Mouse (Mus musculus) hindbrain, embryonic 16.5 days (tissue): Measurements from ENCODE around the gene R3hcc1l. TPM values are rescaled to one million over a fixed set of nuclear protein-coding genes. Genes with fewer than 3 reads are reported as not detected.

ENCODE experiments used
- ATAC-seq: fragments of 200-750 bp; cut with Nextera tagmentation; 2 replicates; pipeline ENCODE4 v1.8.0; 2017; ENCODE audit warnings: moderate TSS enrichment, moderate library complexity
- H3K27ac ChIP-seq: fragments of 300-500 bp; sonication (generic); 2 replicates; pipeline ENCODE4 v1.5.1; 2014; ENCODE audit warnings: low read depth, mild to moderate bottlenecking, control low read depth, low read length, moderate library complexity
- H3K27me3 ChIP-seq: fragments of 300-500 bp; sonication (generic); replicated peaks from 2 replicates; pipeline ENCODE4 v1.6.1; 2014; ENCODE audit warnings: low read length; ENCODE audit not compliant: control insufficient read depth, insufficient read depth
- H3K36me3 ChIP-seq: fragments of 300-500 bp; sonication (generic); 2 replicates; pipeline ENCODE4 v1.6.1; 2014; ENCODE audit warnings: mild to moderate bottlenecking, low read length, moderate library complexity, mixed read lengths; ENCODE audit not compliant: control insufficient read depth, insufficient read depth
- H3K4me1 ChIP-seq: fragments of 300-500 bp; sonication (generic); 2 replicates; pipeline ENCODE4 v1.6.1; 2014; ENCODE audit warnings: low read depth, low read length; ENCODE audit not compliant: control insufficient read depth, insufficient read depth
- H3K4me2 ChIP-seq: fragments of 300-500 bp; sonication (generic); 2 replicates; pipeline ENCODE4 v1.6.1; 2014; ENCODE audit warnings: mild to moderate bottlenecking, low read length, control low read depth, moderate library complexity
- H3K4me3 ChIP-seq: fragments of 300-500 bp; sonication (generic); 2 replicates; pipeline ENCODE4 v1.5.1; 2014; ENCODE audit warnings: mild to moderate bottlenecking, low read length, control low read depth, moderate library complexity
- H3K9ac ChIP-seq: fragments of 300-500 bp; sonication (generic); 2 replicates; pipeline ENCODE4 v1.6.1; 2014; ENCODE audit warnings: low read depth, mild to moderate bottlenecking, control low read depth, low read length, moderate library complexity
- H3K9me3 ChIP-seq: fragments of 300-500 bp; sonication (generic); 2 replicates; pipeline ENCODE4 v1.6.1; 2014; ENCODE audit warnings: mild to moderate bottlenecking, low read length, moderate library complexity; ENCODE audit not compliant: control insufficient read depth
- WGBS: fragments of 180-500 bp; shearing (Covaris S2); extraction: QIAGEN DNeasy Blood & Tissue Kit; methylation state at CpG from one replicate; pipeline ENCODE4 v1.1.7; 2014; 5-methylcytosine and 5-hydroxymethylcytosine counted together
- polyA plus RNA-seq: library from polyadenylated mRNA; unstranded; fragments of >200 nt; fragmentation: Nextera tagmentation; extraction: Ambion mirVana; gene quantifications from 2 replicates; pipeline ENCODE4 v1.2.1, GENCODE M21; 2015

R3hcc1l gene
- polyA plus RNA-seq, 1 experiment from 2014 or later = 11.4 TPM

DNA sequence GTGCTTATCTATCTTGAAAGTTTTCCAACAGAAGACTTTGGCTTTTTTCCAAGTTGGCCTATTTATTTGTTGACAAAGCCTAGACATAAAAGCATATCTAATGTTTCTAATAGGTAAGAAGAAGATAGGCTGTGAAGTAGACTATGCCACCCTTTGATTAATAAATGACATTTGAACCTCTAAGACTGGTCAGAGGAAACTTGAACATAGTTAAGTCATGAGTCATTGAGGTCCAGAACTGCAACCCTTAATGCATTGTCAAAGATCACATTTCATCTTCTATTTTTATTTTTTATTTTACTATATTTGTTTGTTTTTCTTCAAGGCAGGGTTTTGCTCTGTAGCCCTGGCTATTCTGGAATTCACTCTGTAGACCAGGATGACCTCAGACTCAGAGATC is 48.5 kb downstream of the R3hcc1l start:
- Histone ChIP-seq H3K4me3 (no peak overlapping the region), H3K9ac (no peak overlapping the region), H3K36me3 (no peaks in the 10 kb centered on the region), H3K4me1 (no peaks in the 10 kb centered on the region; the same call in 1 of the 2 replicates), H3K9me3 (no peaks in the 10 kb centered on the region), H3K4me2 (no peak overlapping the region), H3K27me3 (no peaks in the 10 kb centered on the region), H3K27ac (no peak overlapping the region)
- ATAC-seq = no peak

DNA sequence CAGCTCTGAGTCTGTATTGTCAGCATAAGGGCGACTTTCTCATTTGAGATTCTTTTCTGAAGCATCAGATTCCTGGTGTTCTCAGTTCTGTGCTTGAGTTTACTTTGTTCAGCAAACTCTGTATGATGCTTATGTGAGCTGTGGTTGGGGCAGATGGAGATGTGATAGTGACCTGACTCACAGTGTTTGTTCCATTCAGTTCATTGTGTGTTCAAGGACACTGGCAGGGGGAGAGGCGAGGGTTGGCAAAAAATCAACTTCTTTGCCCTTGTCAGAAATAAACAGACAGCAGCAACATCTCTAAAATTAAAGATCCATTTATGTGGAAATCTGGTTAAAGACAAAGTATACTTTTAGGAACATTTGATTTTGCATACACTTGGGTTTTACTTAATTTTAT is 50.5 kb downstream of the R3hcc1l start:
- no peaks in the 10 kb centered on the region for H3K27me3 ChIP-seq
- H3K27ac ChIP-seq = no peak overlapping the region
- no peak overlapping the region for H3K4me3 ChIP-seq
- no peak for ATAC-seq
- no peaks in the 10 kb centered on the region for H3K9me3 ChIP-seq
- H3K4me1 ChIP-seq = no peaks in the 10 kb centered on the region; the same call in 1 of the 2 replicates
- no peak overlapping the region for H3K9ac ChIP-seq
- no peaks in the 10 kb centered on the region for H3K36me3 ChIP-seq
- H3K4me2 ChIP-seq = no peak overlapping the region
- 73% methylated on average over 2 of the region's 2 CpGs for WGBS

DNA sequence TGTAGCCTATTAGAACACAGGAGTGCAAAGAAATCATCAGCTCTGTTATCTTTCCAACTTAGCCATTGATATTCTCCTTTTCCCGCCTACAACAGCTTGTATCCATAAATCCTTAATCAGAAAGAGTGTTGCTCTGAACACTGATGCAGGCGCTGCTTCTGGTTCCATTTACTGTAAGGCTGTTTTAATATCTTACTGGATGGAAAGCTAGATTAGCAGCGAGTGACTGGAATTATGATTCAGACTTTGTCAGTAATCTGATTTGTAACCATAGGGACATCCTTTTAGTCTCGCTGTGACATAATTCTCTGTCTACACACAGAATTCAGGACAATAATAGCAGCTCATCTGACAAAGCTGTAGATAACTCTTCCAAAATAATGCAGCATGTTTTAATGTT is 52.7 kb downstream of the R3hcc1l start:
- no peak overlapping the region for H3K27ac ChIP-seq
- no peaks in the 10 kb centered on the region; the same call in 1 of the 2 replicates for H3K4me1 ChIP-seq
- H3K4me3 ChIP-seq = no peak overlapping the region
- H3K9ac ChIP-seq = no peak overlapping the region
- H3K27me3 ChIP-seq = no peaks in the 10 kb centered on the region
- no peak for ATAC-seq
- no peak overlapping the region for H3K4me2 ChIP-seq
- no peaks in the 10 kb centered on the region for H3K9me3 ChIP-seq
- H3K36me3 ChIP-seq = no peaks in the 10 kb centered on the region
- 68% methylated on average over 4 of the region's 4 CpGs for WGBS

DNA sequence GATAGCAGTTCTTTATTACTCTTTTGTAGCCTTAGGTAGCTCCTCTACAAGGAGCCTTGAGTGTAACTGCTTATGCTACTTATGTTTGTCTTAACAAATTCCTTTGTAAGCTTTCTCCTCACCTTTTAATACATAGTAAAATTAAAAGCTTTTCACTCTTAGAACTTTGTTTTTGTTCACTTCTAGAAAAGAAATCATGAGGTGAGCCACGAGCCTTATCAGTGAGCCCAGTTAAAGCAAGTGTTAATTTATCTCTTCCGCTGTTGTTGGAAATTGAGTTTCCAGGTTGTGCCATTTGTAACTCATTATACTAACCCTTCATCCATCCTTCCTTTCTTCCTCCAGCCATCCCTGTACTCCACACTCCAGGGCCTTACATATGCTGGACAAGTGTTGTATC is 56.8 kb downstream of the R3hcc1l start:
- Histone ChIP-seq H3K9me3 (no peaks in the 10 kb centered on the region), H3K4me3 (no peak overlapping the region), H3K36me3 (no peaks in the 10 kb centered on the region), H3K27ac (no peak overlapping the region), H3K4me2 (no peak overlapping the region), H3K9ac (no peak overlapping the region), H3K4me1 (no peaks in the 10 kb centered on the region; the same call in 1 of the 2 replicates), H3K27me3 (no peaks in the 10 kb centered on the region)
- ATAC-seq = no peak
- 92% methylated on average over 2 of the region's 2 CpGs for WGBS

DNA sequence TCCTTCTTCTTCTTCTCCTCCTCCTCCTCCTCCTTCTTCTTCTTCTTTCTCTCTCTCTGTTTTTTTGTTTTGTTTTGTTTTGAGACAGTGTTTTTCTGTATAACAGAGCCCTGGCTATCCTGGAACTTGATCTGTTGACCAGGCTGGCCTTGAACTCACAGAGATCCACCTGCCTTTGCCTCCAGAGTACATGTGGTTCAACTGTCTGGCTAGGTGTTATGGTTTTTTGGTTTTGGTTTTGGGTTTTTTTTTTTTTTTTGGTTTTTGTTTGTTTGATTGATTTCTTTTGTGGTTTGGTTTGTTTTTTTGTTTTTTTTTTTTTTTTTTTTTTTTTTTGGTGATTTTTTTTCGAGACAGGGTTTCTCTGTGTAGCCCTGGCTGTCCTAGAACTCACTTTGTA is 58.3 kb downstream of the R3hcc1l start:
- no peak overlapping the region for H3K4me2 ChIP-seq
- H3K4me1 ChIP-seq = no peaks in the 10 kb centered on the region
- no peaks in the 10 kb centered on the region for H3K27me3 ChIP-seq
- H3K9ac ChIP-seq = no peak overlapping the region
- no peak for ATAC-seq
- no peak overlapping the region for H3K27ac ChIP-seq
- 100% methylated on average over 1 of the region's 1 CpGs for WGBS
- H3K9me3 ChIP-seq = no peaks in the 10 kb centered on the region
- no peak overlapping the region for H3K4me3 ChIP-seq
- no peaks in the 10 kb centered on the region for H3K36me3 ChIP-seq

DNA sequence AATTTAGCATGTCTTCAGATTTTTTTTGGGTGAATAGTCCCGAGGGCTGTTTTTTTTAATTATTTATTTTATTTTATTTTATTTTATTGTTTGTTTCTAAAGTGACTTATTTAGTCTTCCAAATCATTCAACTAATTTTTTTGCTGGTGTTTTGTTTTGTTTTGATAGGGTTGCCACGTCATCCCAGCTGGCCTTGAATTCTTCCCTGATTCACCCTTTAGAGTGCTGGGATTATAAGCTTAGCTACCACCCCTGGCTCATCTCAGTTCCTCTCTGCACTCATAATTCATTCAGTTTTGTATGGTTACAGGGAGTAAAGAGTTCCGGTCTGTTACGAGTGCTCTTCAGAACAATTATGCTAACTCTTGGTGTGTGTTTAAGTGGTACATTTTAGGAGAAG is 60.1 kb downstream of the R3hcc1l start:
- no peaks in the 10 kb centered on the region for H3K27me3 ChIP-seq
- no peak for ATAC-seq
- no peak overlapping the region for H3K27ac ChIP-seq
- no peaks in the 10 kb centered on the region for H3K36me3 ChIP-seq
- H3K9me3 ChIP-seq = no peaks in the 10 kb centered on the region
- no peak overlapping the region for H3K4me3 ChIP-seq
- no peak overlapping the region for H3K4me2 ChIP-seq
- no peak overlapping the region for H3K9ac ChIP-seq
- 89% methylated on average over 4 of the region's 4 CpGs for whole genome bisulfite sequencing
- H3K4me1 ChIP-seq = no peaks in the 10 kb centered on the region

DNA sequence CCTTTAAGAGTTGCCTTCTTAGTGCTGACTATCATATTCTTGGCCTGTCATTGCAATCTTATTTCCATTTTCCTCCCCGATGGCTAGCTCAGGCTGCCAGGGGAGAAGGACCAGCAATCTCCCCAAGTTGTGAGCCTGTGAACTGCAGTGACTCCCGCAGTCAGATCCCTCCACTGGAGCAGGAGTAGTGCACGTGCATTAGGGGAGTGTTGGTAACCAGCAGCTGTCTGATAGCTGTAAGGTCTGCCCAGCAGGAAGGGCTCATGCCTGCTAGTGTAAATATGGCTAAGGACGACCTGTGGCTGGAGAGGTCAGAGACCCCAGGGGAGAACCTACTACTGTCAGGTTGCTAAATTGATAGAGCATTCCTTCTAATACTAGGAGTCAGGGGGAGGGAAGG is 62.1 kb downstream of the R3hcc1l start:
- Histone ChIP-seq H3K9me3 (no peaks in the 10 kb centered on the region), H3K27ac (no peak overlapping the region), H3K4me3 (no peak overlapping the region), H3K36me3 (0 out of 2 replicates have a peak, but pooled peaks cover 2% of the 10 kb centered on the region), H3K27me3 (no peaks in the 10 kb centered on the region), H3K4me1 (no peaks in the 10 kb centered on the region), H3K4me2 (no peak overlapping the region), H3K9ac (no peak overlapping the region)
- 44% methylated on average over 4 of the region's 4 CpGs for WGBS
- ATAC-seq = no peak

DNA sequence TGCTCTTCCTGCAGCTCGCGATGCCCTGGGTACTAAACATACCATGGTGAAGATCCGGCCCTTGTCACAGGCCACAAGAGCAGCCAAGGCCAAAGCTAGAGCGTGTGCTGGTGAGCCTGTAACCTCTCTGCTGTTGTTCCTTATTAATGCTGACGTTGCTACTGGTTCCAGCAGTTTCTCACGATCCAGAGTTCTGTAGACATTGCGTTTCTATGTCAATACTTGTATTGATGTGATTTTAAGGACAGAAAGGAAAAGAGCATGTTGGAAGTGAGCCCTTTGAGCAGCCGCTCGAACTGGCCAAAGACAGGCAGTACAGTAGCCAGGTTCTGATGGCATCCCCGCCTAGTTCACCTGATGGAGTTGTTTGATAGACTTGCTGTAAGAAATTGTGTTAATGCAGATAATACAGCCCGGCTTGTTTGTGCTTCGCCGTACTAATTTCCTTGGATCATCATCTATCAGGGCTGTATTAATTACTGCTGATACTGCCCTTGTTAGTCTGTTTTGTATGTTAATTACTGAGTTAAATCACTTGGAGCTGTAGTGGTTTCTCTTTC is 64.3 kb downstream of the R3hcc1l start:
- Histone ChIP-seq H3K27ac (no peak overlapping the region), H3K4me2 (no peak overlapping the region), H3K27me3 (no peaks in the 10 kb centered on the region), H3K9ac (no peak overlapping the region), H3K4me1 (no peaks in the 10 kb centered on the region), H3K4me3 (no peak overlapping the region), H3K9me3 (no peaks in the 10 kb centered on the region), H3K36me3 (0 out of 2 replicates have a peak, but pooled peaks cover 2% of the 10 kb centered on the region)
- WGBS = 87% methylated on average over 13 of the region's 13 CpGs
- ATAC-seq = no peak

DNA sequence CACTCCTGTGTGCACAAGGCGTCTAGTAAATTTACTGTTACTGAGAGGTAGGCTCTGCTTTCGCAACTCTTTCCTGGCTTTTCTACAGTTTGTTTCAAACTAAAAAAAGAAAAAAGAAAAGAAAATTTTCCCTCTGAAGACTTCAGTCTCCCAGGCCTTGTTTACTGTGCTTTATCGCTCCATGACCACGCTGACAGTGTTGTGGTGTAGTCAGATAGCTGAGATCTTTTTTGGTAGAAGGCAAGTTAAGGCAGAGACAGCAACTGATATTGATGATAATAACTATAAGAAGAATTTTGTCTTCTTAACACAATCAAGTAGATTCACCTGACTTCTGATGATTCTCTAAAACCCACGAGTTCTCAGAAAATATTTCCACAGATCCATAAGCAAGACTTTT is 65.1 kb downstream of the R3hcc1l start:
- H3K27me3 ChIP-seq = no peaks in the 10 kb centered on the region
- H3K4me1 ChIP-seq = no peaks in the 10 kb centered on the region
- ATAC-seq = no peak
- no peak overlapping the region for H3K4me3 ChIP-seq
- H3K36me3 ChIP-seq = 0 out of 2 replicates have a peak, but pooled peaks cover 2% of the 10 kb centered on the region
- no peak overlapping the region for H3K9ac ChIP-seq
- H3K4me2 ChIP-seq = no peak overlapping the region
- no peaks in the 10 kb centered on the region for H3K9me3 ChIP-seq
- 95% methylated on average over 5 of the region's 5 CpGs for WGBS
- H3K27ac ChIP-seq = no peak overlapping the region

DNA sequence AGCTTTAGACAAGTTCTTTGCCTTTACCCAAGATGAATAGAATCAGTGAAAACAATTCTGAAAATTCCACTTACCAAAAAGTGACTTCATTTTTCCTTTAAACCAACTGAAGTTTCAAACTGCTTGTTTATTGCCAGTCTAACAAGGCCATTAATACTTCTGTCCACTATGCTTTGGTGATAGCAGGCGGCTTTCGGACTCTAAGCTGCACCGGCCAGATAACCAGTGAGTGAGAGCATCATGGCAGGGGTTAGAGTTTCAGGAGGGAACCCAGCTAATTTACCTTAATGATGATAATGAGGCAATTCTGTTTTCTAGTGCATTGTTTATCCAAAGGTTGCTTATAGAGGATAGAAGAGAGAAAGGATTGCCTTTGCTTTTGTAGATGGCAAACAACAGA is 65.6 kb downstream of the R3hcc1l start:
- no peaks in the 10 kb centered on the region for H3K4me1 ChIP-seq
- no peaks in the 10 kb centered on the region for H3K27me3 ChIP-seq
- no peak overlapping the region for H3K9ac ChIP-seq
- WGBS = 94% methylated on average over 3 of the region's 3 CpGs
- no peak overlapping the region for H3K27ac ChIP-seq
- H3K4me3 ChIP-seq = no peak overlapping the region
- no peaks in the 10 kb centered on the region for H3K9me3 ChIP-seq
- no peak overlapping the region for H3K4me2 ChIP-seq
- 0 out of 2 replicates have a peak, but pooled peaks cover 2% of the 10 kb centered on the region for H3K36me3 ChIP-seq
- ATAC-seq = no peak
